Mouse (Mus musculus): ENCODE data around the gene 6820408C15Rik. TPM values are rescaled to one million over a fixed set of nuclear protein-coding genes. Genes with fewer than 3 reads are reported as not detected.
A peak's percentile ranks its signal among the peaks of the same experiment; 100 is the strongest.
"Not testable (repeated sequence)": the region's sequence is repeated elsewhere in the genome, so short reads cannot be mapped to it uniquely, and the experiment has no call there.

Gene 6820408C15Rik
- total RNA-seq, 1 experiment from 2014 or later: not detected

DNA sequence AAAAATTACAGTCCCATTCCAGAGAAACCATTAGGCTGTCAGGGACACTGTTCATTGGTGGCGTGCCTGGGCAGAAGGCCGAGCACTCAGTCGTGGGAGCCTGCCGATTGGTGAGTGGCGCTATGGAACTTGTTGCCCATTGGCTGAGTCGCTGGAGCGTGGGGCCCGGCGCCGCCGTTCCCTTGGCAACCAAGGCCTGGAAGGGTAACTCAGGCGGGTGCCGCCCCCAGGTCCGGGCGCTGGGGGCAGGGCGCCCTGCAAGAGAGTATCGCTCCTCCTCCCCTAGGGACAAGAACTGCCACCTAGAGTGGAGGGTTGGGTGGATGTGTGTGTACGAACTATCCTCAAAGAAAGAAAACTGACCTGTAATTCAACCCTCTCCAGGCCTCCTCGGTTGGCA is 9.3 kb upstream of the 6820408C15Rik start:
- ATAC-seq (replicated peaks; ENCODE audit: insufficient number of reproducible peaks, low FRiP score, low TSS enrichment, poor library complexity, severe bottlenecking): peak; percentile 83

DNA sequence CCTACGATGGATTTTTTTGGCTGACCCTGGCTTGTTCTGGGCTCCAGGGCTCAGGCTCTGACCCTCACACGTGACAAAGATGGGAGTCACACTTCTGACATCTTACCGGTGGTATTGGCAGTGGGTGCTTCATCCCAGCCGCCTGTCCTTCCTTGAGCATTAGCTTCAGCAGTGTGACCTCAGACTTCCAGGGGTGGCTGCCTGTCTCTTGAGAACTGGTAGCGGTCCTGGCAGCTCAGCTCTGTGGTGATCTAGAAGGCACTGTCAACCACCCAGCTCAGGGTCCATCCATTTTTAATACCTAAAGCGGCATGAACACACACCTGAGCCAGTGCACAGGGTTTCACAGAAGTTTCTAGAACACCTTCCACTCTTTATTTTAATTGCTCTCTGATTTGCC is 5.6 kb upstream of the 6820408C15Rik start:
- ATAC-seq (replicated peaks; ENCODE audit: insufficient number of reproducible peaks, low FRiP score, low TSS enrichment, poor library complexity, severe bottlenecking): no peak

DNA sequence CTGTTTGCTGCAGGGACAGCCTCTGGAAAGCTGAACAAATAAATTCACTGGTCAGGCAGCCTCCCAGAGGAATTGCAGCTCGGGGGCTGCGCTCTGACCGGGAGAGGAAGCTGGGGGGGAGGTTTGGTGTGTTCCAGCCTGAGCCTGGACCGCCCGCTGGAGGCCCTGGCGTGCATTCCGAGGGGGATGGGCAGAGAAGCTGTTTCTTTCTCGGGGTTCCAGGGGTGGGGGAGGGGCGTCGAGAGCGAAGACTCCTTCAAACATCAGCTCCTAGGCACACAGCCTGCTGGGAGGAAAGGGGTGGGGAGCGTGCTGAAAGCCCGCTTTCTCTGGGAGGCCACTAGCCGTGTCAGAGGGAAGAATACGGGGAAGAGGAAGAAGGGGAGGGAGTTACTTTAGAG is 4.4 kb upstream of the 6820408C15Rik start:
- ATAC-seq (replicated peaks; ENCODE audit: insufficient number of reproducible peaks, low FRiP score, low TSS enrichment, poor library complexity, severe bottlenecking): no peak

DNA sequence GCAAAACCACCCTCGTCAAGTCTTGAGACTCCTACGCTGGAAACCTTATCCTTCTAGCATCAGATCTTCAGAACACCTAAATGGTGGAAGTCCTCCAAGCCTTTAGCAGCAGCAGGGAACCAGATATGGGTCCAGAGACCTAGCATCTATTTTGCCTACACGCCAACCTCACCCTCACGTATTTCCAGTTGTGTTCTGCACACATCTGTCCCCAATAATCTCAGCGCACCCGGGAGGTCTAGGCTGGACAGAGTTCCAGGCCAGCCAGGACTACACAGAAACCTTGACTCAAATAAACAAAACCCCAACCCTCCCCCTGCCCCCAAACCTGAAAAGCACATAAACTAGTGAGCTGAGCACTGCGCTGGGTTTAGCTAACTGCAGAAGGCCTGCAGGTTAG is 3.9 kb upstream of the 6820408C15Rik start:
- no peak for ATAC-seq (replicated peaks; ENCODE audit: insufficient number of reproducible peaks, low FRiP score, low TSS enrichment, poor library complexity, severe bottlenecking)

DNA sequence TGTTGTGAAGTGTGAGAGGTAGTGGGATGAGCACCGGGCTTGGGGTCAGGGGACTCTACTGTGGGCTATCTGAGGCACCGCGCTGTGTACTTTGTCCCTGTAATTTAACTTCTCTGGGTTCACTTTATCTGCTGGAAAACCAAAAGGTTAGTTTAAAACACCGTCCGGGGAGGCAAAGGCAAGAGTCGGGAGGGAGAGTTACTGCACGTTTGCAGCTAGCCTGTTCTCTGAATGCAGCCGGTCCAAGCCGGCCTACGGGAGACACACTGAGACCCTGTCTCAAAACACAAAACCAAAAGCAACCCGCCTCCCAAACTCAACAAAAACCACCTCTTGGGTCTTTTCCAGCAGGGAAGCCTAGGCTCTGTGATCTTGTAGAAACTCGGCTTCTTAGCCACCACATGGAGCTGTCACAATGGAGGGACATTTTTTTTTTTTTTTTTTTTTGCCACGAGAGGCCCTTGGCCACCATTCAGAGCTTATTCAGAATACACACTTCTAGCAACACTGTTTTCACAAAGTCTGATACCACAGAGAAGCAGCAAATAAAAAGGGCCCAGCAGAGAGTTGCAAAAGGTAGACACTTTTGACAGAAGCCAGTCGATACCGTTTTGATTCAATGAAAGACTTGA is 2.7 kb upstream of the 6820408C15Rik start:
- no peak for ATAC-seq (replicated peaks; ENCODE audit: insufficient number of reproducible peaks, low FRiP score, low TSS enrichment, poor library complexity, severe bottlenecking)

DNA sequence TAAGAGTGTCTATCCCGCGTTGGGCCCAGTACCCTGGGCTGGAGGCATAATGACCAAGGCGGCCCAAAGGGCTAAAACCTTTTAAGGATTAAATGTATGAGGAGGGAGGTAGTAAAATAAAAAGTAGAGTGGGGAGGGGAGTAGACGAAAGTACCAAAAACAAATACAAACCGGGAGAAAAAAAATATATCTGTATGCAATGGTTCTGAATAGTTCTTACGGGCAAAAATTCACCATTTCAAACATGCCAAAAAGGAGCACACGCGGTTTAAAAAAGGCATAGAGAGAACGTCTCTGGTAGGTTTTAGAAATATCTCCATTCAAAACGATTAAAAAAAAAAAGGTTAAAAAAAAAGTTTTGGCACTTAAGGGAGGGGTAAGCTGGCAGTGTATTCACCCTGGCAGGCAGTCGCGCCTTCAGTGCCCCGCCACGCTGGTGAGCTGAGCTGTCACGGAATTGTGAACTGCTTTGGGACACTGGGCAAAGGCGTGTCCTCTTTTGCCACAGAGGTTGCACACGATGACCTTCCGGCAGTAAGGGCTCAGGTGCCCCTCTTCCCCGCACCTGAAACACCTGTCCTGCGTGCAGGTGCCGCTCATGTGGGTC is 2.1 kb upstream of the 6820408C15Rik start:
- ATAC-seq (replicated peaks; ENCODE audit: insufficient number of reproducible peaks, low FRiP score, low TSS enrichment, poor library complexity, severe bottlenecking): peak; percentile 24; the same call in 1 of the 2 replicates

DNA sequence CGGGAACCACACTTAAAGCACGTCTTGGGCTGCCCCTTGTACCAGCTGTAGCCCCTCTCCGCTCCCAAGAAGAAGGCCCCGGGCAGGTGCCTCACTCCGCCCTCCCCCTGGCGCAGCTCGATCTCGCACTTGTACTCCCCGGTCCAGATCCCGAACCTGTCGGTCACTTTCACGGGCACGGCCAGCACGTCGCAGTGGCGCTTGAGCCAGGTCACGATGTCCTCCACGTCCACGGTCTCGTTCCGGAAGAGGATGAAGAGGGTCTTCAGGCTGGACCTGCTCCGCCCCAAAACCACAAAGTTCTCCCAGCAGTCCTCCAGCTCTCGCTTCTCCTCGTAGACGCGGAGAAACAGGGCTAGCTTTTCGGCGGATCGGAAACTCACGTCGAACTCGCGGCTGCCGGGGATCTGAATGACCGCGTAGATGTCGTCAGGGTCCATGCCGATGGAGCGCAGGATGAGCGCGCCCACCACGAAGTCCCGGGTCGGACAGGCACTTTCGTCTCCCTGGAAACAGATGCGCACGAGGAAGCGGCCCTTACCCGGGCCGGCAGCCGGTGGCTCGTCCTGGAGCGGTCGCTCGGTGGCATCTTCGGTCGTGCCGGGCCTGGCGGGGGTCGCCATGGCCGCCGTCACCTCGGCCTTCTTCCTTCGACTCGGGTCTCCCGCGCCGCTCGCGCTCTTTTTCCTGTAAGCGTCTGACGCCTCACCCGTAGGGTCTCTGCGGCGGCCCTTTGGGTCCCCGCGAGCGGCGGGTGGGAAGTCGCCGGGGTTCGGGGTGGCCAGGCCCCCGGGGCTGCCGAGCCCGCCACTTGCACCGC is 1.4 kb upstream of the 6820408C15Rik start:
- 0 out of 2 replicates have a peak, but pooled peaks have one; percentile 23 for ATAC-seq (replicated peaks; ENCODE audit: insufficient number of reproducible peaks, low FRiP score, low TSS enrichment, poor library complexity, severe bottlenecking)

DNA sequence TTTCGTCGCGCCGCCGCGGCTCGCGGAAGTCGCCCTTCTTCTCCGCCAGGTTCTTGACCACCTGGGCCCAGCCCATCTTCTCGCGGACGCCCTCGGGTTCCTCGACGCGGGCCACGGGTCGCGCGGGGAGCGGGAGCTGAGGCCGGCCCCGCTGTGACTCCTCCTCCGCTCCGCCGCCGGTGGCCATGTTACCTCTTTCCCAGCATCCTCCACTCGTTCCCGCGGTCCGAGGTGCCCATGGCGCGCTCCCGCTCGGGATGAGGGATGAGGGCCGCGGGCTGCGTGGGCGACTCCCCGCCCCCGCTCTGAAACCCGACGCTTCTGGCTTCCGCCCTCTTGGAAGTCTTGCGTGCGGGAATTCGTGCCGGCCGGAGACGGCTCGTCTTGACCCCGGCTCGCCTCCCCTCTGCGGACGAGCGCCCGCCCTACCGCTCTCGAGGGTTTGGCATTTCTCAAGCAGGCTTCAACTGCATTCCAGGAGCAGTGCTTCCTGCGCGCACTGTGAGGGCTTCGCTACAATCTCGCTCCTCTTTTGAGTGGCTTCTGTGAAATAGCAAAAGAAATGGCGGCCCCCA is 709 bp upstream of the 6820408C15Rik start, which contains the start of gene Zcchc3:
Gene Zcchc3, minus strand, starts transcription at position 437 of the 575 bp plus-strand sequence.
- peak; percentile 34; the same call in 1 of the 2 replicates for ATAC-seq (replicated peaks; ENCODE audit: insufficient number of reproducible peaks, low FRiP score, low TSS enrichment, poor library complexity, severe bottlenecking)

DNA sequence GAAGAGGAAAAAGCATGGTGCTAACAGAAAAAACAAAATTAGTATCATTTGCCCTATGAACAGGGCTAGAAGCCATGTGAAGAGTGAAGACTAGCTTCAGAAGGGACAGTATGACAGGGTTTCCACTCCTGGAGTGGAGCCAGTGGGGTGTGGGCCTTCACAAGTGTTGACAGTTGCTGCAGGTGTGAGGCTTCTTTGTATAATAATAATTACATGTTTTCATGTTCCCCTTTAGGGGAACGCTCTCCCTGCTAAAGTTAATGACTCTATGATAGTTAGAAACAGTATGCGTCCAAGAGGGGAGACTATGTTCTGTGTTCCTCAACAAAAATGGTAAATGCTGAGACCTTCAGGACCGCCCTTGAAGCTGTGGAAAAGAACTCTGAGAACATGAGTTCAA is 399 bp downstream of the 6820408C15Rik start:
- ATAC-seq (replicated peaks; ENCODE audit: insufficient number of reproducible peaks, low FRiP score, low TSS enrichment, poor library complexity, severe bottlenecking): no peak

DNA sequence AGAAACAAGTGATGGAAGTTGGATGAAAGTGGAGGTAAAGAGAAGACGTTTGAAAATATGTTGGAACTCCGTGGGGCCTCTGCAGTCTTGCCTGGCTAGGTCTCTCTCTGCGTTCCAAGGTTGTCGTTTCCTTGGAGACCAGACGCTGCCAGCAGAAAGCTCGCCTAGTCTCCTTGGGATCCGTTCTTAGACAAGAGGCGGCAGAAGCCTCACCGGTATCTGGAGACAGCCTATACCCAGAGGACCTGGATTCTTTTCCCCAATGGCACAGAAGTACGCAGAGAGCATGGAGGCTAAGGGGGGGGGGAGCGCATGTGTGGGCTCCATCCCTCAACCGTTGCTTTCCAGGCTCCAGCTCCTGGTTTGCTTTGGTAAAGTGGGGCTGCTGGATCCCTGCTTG is 12.1 kb downstream of the 6820408C15Rik start:
- ATAC-seq (replicated peaks; ENCODE audit: insufficient number of reproducible peaks, low FRiP score, low TSS enrichment, poor library complexity, severe bottlenecking): no peak

DNA sequence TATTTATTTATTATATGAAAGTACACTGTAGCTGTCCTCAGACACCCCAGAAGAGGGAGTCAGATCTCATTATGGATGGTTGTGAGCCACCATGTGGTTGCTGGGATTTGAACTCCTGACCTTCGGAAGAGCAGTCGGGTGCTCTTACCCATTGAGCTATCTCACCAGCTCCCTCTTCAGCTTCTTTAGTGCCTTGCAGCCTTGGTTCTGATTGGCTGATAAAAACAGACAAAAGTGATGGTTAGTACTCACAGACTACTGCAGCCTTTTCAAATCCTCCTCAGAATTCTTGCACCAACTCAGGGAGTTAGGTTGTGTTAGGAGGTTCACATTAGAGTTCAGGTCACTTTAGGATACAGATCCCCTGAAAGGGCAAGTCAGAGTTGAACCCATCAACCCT is 13.1 kb downstream of the 6820408C15Rik start:
- ATAC-seq (replicated peaks; ENCODE audit: insufficient number of reproducible peaks, low FRiP score, low TSS enrichment, poor library complexity, severe bottlenecking): not testable (repeated sequence)

DNA sequence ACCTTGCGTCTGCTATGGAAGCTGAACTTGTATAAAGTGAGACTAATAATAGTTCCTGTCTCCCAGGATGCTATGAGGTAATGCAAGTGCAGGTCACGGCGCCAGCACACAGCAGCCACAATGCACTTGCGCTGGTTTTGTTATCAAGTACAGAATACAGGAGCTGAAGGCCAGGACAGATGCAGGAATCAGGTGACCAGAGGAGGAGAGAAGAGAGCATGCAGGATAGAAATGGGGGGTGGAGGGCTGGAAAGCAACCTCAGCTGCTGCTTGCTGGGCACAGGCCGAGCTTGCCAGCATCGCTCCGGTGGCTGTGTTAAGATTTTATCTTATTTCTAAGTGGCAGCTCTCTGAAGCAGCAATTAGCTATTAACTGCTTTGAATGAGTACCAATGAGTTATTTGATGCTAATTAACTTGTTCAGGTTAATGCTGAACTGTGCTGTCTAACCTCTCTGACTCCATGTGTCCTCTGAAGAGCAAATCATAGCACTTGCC is 21.1 kb downstream of the 6820408C15Rik start:
- no peak for ATAC-seq (replicated peaks; ENCODE audit: insufficient number of reproducible peaks, low FRiP score, low TSS enrichment, poor library complexity, severe bottlenecking)

DNA sequence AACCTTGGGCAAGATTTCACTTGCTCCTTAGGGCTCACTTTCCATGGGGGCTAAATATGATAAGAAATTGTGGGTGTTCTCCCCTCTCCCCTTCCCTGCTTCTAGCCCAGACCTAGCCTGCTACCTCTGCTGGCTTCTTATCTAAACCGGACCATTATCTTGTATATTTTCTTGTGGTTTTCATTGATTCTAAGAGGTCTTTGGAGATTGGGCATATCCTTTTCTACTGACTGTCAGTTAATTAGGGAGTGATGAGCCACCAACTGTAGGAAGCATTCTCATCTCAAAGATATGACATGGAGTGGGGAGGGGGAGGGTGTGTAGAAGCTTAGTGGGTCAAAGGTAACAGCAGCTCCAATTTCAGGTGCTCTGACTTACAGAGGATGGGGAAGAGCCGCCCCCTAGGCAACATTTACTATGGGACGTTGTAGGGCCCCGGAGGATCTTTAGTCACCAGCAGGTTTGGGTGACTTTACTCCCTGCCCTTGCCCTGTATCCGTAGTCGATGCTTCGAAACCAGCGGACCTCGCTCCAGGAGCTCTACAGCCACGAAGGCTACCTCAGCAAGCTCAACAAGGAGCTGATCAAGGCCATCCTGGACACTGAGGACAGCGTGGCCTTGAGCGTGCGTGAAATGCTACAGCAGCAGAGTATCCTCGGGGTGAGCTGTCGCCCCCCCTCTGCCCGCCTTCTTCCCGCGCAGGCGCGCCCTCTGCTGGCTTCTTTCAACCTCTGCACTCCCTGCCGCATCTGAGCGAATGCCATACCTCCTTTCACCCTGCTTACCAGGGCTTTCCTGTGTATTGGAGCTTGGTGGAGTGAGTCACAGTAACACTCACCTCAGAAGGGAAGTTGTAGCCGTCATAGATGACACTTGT is 21.8 kb downstream of the 6820408C15Rik start:
- ATAC-seq (replicated peaks; ENCODE audit: insufficient number of reproducible peaks, low FRiP score, low TSS enrichment, poor library complexity, severe bottlenecking): peak; percentile 73

DNA sequence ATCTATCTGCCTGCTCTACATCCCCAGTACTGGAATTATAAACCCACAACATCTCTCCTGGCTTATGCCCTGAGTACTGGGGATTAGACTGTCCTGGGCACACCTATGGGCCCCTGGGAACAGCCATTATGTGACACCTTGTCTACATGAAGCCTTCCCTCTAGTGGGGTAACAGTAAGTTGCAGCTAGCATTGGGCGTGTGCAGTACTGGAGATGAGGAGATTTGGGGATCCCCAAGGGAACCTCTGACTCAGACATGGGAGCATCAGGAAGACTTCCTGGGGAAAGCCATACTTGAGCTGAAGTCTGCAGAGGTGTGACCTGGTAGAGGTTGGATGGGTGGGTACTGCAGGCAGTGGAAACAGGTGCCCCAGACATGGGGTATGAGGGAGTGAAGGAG is 23.6 kb downstream of the 6820408C15Rik start:
- no peak for ATAC-seq (replicated peaks; ENCODE audit: insufficient number of reproducible peaks, low FRiP score, low TSS enrichment, poor library complexity, severe bottlenecking)

DNA sequence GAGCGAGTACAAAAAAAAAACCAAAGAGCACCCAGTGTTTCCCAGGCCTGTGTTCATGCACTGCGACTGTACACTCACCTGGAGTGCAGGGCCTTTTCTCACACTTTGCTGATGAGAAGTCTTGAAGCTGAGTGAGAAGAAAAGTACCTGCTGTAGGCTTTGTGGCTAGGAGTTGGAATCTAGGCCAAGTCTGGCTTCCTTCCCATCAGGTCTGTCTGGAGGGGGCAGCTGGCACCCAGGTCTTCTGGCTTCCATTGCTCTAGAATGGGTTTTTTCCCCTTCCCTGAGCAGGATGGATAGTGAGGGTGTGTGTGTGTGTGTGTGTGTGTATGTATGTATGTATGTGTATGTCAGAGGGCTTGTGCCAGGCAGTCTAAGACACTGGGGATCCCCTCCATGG is 24.4 kb downstream of the 6820408C15Rik start:
- no peak for ATAC-seq (replicated peaks; ENCODE audit: insufficient number of reproducible peaks, low FRiP score, low TSS enrichment, poor library complexity, severe bottlenecking)

DNA sequence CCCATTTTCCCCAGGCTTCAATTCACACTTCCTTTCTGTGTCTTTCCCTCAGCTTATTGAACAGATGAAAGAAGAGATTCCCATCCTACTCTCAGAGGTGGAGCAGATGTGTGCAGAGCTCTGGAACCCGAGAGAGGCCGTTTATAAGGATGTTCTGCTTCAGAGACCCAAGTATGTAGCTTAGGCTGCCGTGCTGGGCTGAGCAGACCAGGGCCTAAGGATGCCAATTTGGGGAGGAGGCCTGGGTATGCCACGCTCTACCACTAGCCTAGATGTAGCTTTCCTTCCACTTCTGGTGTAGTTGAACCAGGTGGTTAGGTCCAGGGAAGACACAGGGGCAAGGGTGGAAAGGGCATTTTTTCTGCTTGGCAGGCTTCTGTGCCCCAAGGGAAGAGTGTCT is 26.9 kb downstream of the 6820408C15Rik start:
- no peak for ATAC-seq (replicated peaks; ENCODE audit: insufficient number of reproducible peaks, low FRiP score, low TSS enrichment, poor library complexity, severe bottlenecking)

DNA sequence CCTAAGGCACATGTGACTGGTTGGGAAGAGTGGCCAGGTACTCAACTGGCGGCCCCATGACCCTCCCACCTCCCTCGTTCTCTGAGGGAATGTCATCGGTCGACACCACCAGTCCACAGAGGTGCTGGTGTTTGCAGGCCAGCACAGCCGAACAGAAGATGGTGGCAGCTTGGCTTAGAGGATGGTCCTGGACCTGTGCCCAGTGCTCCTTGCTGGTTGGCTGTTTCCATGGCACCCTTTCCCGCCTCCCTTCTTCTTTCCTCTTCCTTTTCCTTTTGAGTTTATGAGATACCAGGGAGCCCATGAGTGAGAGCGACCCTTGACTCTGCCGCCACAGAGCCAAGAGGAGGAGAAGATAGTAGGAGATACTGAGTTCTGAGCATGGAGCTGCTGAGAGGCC is 27.9 kb downstream of the 6820408C15Rik start:
- ATAC-seq (replicated peaks; ENCODE audit: insufficient number of reproducible peaks, low FRiP score, low TSS enrichment, poor library complexity, severe bottlenecking): no peak

DNA sequence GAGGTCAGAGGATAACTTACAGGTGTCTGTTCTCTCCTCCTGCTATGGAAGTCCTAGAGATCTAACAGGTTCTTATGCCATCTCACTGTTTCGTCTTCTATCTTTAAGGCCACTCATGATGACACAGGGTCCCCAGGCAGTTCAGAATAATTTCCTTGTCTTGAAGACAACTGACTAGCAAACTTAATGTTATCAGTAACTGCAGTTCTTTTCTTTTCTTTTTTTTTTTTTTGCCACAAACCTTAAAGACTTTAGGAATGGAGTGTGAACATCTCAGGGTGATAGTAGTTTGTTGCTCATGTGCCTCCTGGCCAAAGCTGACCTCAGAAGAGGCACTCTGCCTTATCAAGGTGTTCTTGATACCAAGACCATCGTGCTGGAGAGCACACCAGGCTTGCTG is 31.3 kb downstream of the 6820408C15Rik start:
- ATAC-seq (replicated peaks; ENCODE audit: insufficient number of reproducible peaks, low FRiP score, low TSS enrichment, poor library complexity, severe bottlenecking): no peak

Data from monocyte, adult 5-6 weeks (primary cell).